9 mouse cellular contexts compared by ENCODE assay signal in the genomic region with DNA sequence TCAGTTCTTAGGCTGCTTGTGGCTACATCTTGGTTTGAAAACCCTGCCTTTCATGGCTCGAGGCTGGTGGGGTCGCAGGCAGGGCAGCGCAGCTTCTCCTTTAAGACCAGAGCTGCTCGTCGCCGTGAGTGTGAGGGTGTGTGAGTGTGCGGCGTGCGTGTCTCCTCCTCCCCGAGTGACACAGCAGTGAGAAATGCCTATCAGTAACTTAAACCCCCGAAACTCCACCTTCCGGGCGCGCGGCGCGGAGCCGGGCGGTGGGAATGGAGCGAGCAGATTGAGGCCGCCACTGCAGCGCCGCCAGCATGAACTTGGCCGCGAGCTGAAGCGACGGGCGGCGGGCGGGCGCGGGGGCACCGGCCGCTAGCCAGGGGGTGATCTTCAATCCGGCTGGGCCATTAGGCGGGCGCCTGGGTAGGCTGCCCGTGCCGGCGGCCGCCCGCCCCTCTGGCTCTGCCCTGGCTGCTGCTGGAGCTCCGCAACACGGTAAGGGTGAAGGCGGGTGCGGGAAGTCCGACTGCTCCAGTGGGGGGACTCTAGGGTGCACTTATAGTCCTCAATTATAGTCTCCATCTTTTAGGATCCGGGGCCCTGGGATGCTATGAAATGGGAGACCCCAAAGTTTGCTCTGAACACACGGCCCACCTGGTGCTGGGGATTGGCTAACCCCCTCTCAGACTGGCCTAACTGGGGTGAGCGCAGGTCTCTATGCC. TPM values are rescaled to one million over a fixed set of nuclear protein-coding genes. Genes with fewer than 3 reads are reported as not detected.
DNase-seq lines count a peak whose midpoint lies in the region; ATAC-seq and TF ChIP-seq lines count a peak whose summit lies in the region.
"Had no signal": no experiment of that assay in that cellular context is flagged by ENCODE, and none has a peak within 500 bp of the region (broad histone marks: within the 10 kb centered on the region; RNA-seq: fewer than 3 reads in every experiment).

Mamld1 (plus strand) TSS at position 393 of the 713 bp plus-strand sequence.

- no peak within 1 kb of the TSS for H3K27ac ChIP-seq in thymus, adult 2 months (ENCODE audit: control insufficient read depth, insufficient read depth, low read length)
- H3K27ac ChIP-seq in forebrain, embryonic 10.5 days, result peak within 1 kb of the TSS; percentile 89
- no peak within 1 kb of the TSS for H3K27ac ChIP-seq in heart, embryonic 12.5 days (ENCODE audit: poor library complexity, severe bottlenecking)
- H3K27ac ChIP-seq in kidney, embryonic 16.5 days (ENCODE audit: low read length), result no peak within 1 kb of the TSS
- no peak within 1 kb of the TSS for H3K27ac ChIP-seq in limb, embryonic 14.5 days (replicated peaks; ENCODE audit: low read depth, low read length)
- H3K27ac ChIP-seq in midbrain, embryonic 13.5 days, result peak within 1 kb of the TSS; percentile 84

- no peak for TF ChIP-seq CTCF in thymus, adult 2 months (IDR thresholded peaks at IDR 0.05; ENCODE audit: borderline replicate concordance, control insufficient read depth, extremely low read depth, insufficient read depth, low read length, poor library complexity)

- 7% methylated on average over 48 of the region's 50 CpGs for WGBS in thymus, adult 2 months
- 16% methylated on average over 48 of the region's 50 CpGs for WGBS in forebrain, embryonic 10.5 days
- WGBS in heart, embryonic 12.5 days, result 15% methylated on average over 50 of the region's 50 CpGs
- 17% methylated on average over 42 of the region's 50 CpGs for whole genome bisulfite sequencing in kidney, embryonic 16.5 days
- WGBS in limb, embryonic 14.5 days, result 24% methylated on average over 44 of the region's 50 CpGs
- WGBS in midbrain, embryonic 13.5 days, result 19% methylated on average over 46 of the region's 50 CpGs

- peak within 1 kb of the TSS; percentile 84 for H3K4me2 ChIP-seq in heart, embryonic 12.5 days
- peak within 1 kb of the TSS; percentile 72 for H3K4me2 ChIP-seq in kidney, embryonic 16.5 days (replicated peaks; ENCODE audit: low read depth, low read length)
- H3K4me2 ChIP-seq in limb, embryonic 14.5 days (replicated peaks; ENCODE audit: low read depth, low read length, severe bottlenecking), result peak within 1 kb of the TSS; percentile 66
- H3K4me2 ChIP-seq in midbrain, embryonic 13.5 days (replicated peaks), result peak within 1 kb of the TSS; percentile 72

- peak within 1 kb of the TSS; percentile 21; the same call in 1 of the 2 replicates for H3K4me3 ChIP-seq in thymus, adult 2 months (ENCODE audit: control insufficient read depth, insufficient read depth, low read length)
- peak within 1 kb of the TSS; percentile 60 for H3K4me3 ChIP-seq in forebrain, embryonic 10.5 days
- H3K4me3 ChIP-seq in heart, embryonic 12.5 days, result peak within 1 kb of the TSS; percentile 56
- peak within 1 kb of the TSS; percentile 54 for H3K4me3 ChIP-seq in kidney, embryonic 16.5 days (ENCODE audit: low read length)
- peak within 1 kb of the TSS; percentile 44 for H3K4me3 ChIP-seq in limb, embryonic 14.5 days (replicated peaks; ENCODE audit: low read length)
- peak within 1 kb of the TSS; percentile 55 for H3K4me3 ChIP-seq in midbrain, embryonic 13.5 days (replicated peaks)
- H3K4me3 ChIP-seq: myocyte had no signal

- no peaks in the 10 kb centered on the region for H3K9me3 ChIP-seq in forebrain, embryonic 10.5 days
- H3K9me3 ChIP-seq in heart, embryonic 12.5 days (replicated peaks), result no peaks in the 10 kb centered on the region
- no peaks in the 10 kb centered on the region for H3K9me3 ChIP-seq in kidney, embryonic 16.5 days (ENCODE audit: low read length)
- H3K9me3 ChIP-seq in limb, embryonic 14.5 days (ENCODE audit: control insufficient read depth, low read length), result no peaks in the 10 kb centered on the region
- H3K9me3 ChIP-seq in midbrain, embryonic 13.5 days, result no peaks in the 10 kb centered on the region

- DNase-seq in thymus, adult 2 months, result no peak
- DNase-seq in thymus, postnatal 25 days, result no peak
- DNase-seq in forebrain, embryonic 10.5 days (ENCODE audit: extremely low spot score, low spot score), result peak; percentile 51
- peak; percentile 35 for DNase-seq in limb, embryonic 14.5 days (ENCODE audit: low spot score)
- DNase-seq in telencephalon, adult 2 months (ENCODE audit: low read depth, low spot score), result peak; percentile 69

- H3K9ac ChIP-seq in heart, embryonic 12.5 days, result peak within 1 kb of the TSS; percentile 72
- peak within 1 kb of the TSS; percentile 61 for H3K9ac ChIP-seq in kidney, embryonic 16.5 days (replicated peaks; ENCODE audit: low read length)
- H3K9ac ChIP-seq in limb, embryonic 14.5 days (ENCODE audit: low read depth, low read length, severe bottlenecking), result peak within 1 kb of the TSS; percentile 36; the same call in 1 of the 2 replicates
- peak within 1 kb of the TSS; percentile 72 for H3K9ac ChIP-seq in midbrain, embryonic 13.5 days (replicated peaks)

- H3K27me3 ChIP-seq in thymus, adult 2 months (ENCODE audit: control insufficient read depth, insufficient read depth, low read length), result peaks cover 4% of the 10 kb centered on the region; the same call in 1 of the 2 replicates
- H3K27me3 ChIP-seq in forebrain, embryonic 10.5 days (ENCODE audit: poor library complexity, severe bottlenecking), result peaks cover 72% of the 10 kb centered on the region
- H3K27me3 ChIP-seq in heart, embryonic 12.5 days (replicated peaks), result peaks cover 27% of the 10 kb centered on the region
- peaks cover 30% of the 10 kb centered on the region; the same call in 1 of the 2 replicates for H3K27me3 ChIP-seq in kidney, embryonic 16.5 days (ENCODE audit: insufficient read depth, low read length)
- H3K27me3 ChIP-seq in limb, embryonic 14.5 days (ENCODE audit: control insufficient read depth, insufficient read depth, low read length), result peaks cover 4% of the 10 kb centered on the region
- peaks cover 5% of the 10 kb centered on the region for H3K27me3 ChIP-seq in midbrain, embryonic 13.5 days

- no peaks in the 10 kb centered on the region for H3K4me1 ChIP-seq in thymus, adult 2 months (replicated peaks; ENCODE audit: control insufficient read depth, insufficient read depth, low read length)
- peaks cover 32% of the 10 kb centered on the region for H3K4me1 ChIP-seq in forebrain, embryonic 10.5 days
- H3K4me1 ChIP-seq in heart, embryonic 12.5 days (replicated peaks), result peaks cover 10% of the 10 kb centered on the region
- 0 out of 2 replicates have a peak, but pooled peaks cover 4% of the 10 kb centered on the region for H3K4me1 ChIP-seq in kidney, embryonic 16.5 days (ENCODE audit: insufficient read depth, low read length)
- H3K4me1 ChIP-seq in limb, embryonic 14.5 days (ENCODE audit: control insufficient read depth, insufficient read depth, low read length), result no peaks in the 10 kb centered on the region
- H3K4me1 ChIP-seq in midbrain, embryonic 13.5 days (replicated peaks), result peaks cover 19% of the 10 kb centered on the region; the same call in 1 of the 2 replicates

- no peak for TF ChIP-seq POLR2A in thymus, adult 2 months (IDR thresholded peaks at IDR 0.05; ENCODE audit: control insufficient read depth, extremely low read depth, insufficient read depth, low read length, poor library complexity)
- no peak for TF ChIP-seq POLR2A in limb, embryonic 14.5 days (IDR thresholded peaks at IDR 0.05; ENCODE audit: borderline replicate concordance, extremely low read depth, insufficient read depth, insufficient read length)

- peak; percentile 65; the same call in 1 of the 2 replicates for ATAC-seq in heart, embryonic 12.5 days (ENCODE audit: insufficient number of reproducible peaks, low FRiP score)
- peak; percentile 77 for ATAC-seq in kidney, embryonic 16.5 days (ENCODE audit: low FRiP score, low TSS enrichment)
- peak; percentile 86 for ATAC-seq in limb, embryonic 14.5 days (ENCODE audit: low FRiP score, low read depth)
- peak; percentile 66 for ATAC-seq in midbrain, embryonic 13.5 days

- no peaks in the 10 kb centered on the region for H3K36me3 ChIP-seq in thymus, adult 2 months (ENCODE audit: control insufficient read depth, insufficient read depth, low read length)
- H3K36me3 ChIP-seq in forebrain, embryonic 10.5 days (replicated peaks), result no peaks in the 10 kb centered on the region
- no peaks in the 10 kb centered on the region for H3K36me3 ChIP-seq in heart, embryonic 12.5 days
- H3K36me3 ChIP-seq in kidney, embryonic 16.5 days (ENCODE audit: insufficient read depth, low read length), result no peaks in the 10 kb centered on the region
- H3K36me3 ChIP-seq in limb, embryonic 14.5 days (ENCODE audit: control insufficient read depth, insufficient read depth, low read length), result no peaks in the 10 kb centered on the region
- H3K36me3 ChIP-seq in midbrain, embryonic 13.5 days, result no peaks in the 10 kb centered on the region

RNA-seq across cellular contexts. Expression of gene Mamld1, which starts in this region (rescaled TPM):
- polyA plus RNA-seq in thymus, adult 2 months (2012; rRNA removed), result 2.0 and 2.5 TPM in 2 replicates
- 4.4 and 5.1 TPM in 2 replicates for polyA plus RNA-seq in forebrain, embryonic 10.5 days (2016; fragmentation: Nextera tagmentation; extraction: Ambion mirVana)
- polyA plus RNA-seq in heart, embryonic 12.5 days (2016; fragmentation: Nextera tagmentation; extraction: Ambion mirVana), result 3.1 and 3.8 TPM in 2 replicates
- polyA plus RNA-seq in kidney, embryonic 16.5 days (2015; fragmentation: Nextera tagmentation; extraction: Ambion mirVana), result 2.5 and 3.1 TPM in 2 replicates
- polyA plus RNA-seq in limb, embryonic 14.5 days (2012; rRNA removed), result 3.9 and 5.0 TPM in 2 replicates
- polyA plus RNA-seq in limb, embryonic 14.5 days (2014; fragmentation: Nextera tagmentation; extraction: Ambion mirVana), result 3.6 and 4.0 TPM in 2 replicates
- 4.0 and 5.3 TPM in 2 replicates for polyA plus RNA-seq in midbrain, embryonic 13.5 days (2015; fragmentation: Nextera tagmentation; extraction: Ambion mirVana)

Comparison
In these comparisons a context has a peak if more than half of its experiments do, and no peak if none do; other contexts are left out.
1. DNase-seq: peak in forebrain, embryonic 10.5 days (single experiment), limb, embryonic 14.5 days (single experiment) and telencephalon, adult 2 months (single experiment); none in thymus, adult 2 months (single experiment) and thymus, postnatal 25 days (single experiment).
2. H3K27ac ChIP-seq: peak in forebrain, embryonic 10.5 days (single experiment) and midbrain, embryonic 13.5 days (single experiment); none in thymus, adult 2 months (single experiment), heart, embryonic 12.5 days (single experiment), kidney, embryonic 16.5 days (single experiment) and limb, embryonic 14.5 days (single experiment).
3. Peak in every context shown above with its lines, with median percentiles within 50 percentile points of each other: H3K4me3 ChIP-seq, ATAC-seq, H3K4me2 ChIP-seq and H3K9ac ChIP-seq.